Mouse (Mus musculus) hindbrain, embryonic 15.5 days (tissue): ENCODE results near the gene Slc6a6. TPM values are rescaled to one million over a fixed set of nuclear protein-coding genes. Genes with fewer than 3 reads are reported as not detected.

Source experiments
- ATAC-seq: fragments of 200-750 bp; cut with Nextera tagmentation; 2 replicates; pipeline ENCODE4 v1.8.0; 2017; ENCODE audit warnings: low read depth, moderate number of reproducible peaks, moderate TSS enrichment; ENCODE audit not compliant: low FRiP score
- H3K27ac ChIP-seq: fragments of 300-500 bp; sonication (generic); replicated peaks from 2 replicates; pipeline ENCODE4 v1.5.1; 2015; ENCODE audit warnings: mild to moderate bottlenecking, inconsistent platforms
- H3K27me3 ChIP-seq: fragments of 300-500 bp; sonication (generic); 2 replicates; pipeline ENCODE4 v1.6.1; 2015; ENCODE audit warnings: control low read depth, inconsistent platforms
- H3K36me3 ChIP-seq: fragments of 300-500 bp; sonication (generic); 2 replicates; pipeline ENCODE4 v1.6.1; 2015; ENCODE audit warnings: control low read depth, inconsistent platforms
- H3K4me1 ChIP-seq: fragments of 300-500 bp; sonication (generic); replicated peaks from 2 replicates; pipeline ENCODE4 v1.6.1; 2015; ENCODE audit warnings: control low read depth, inconsistent platforms
- H3K4me2 ChIP-seq: fragments of 300-500 bp; sonication (generic); 2 replicates; pipeline ENCODE4 v1.6.1; 2015; ENCODE audit warnings: moderate library complexity, mild to moderate bottlenecking, inconsistent platforms
- H3K4me3 ChIP-seq: fragments of 300-500 bp; sonication (generic); 2 replicates; pipeline ENCODE4 v1.5.1; 2015; ENCODE audit warnings: mild to moderate bottlenecking, inconsistent platforms
- H3K9ac ChIP-seq: fragments of 300-500 bp; sonication (generic); 2 replicates; pipeline ENCODE4 v1.6.1; 2015; ENCODE audit warnings: inconsistent platforms
- H3K9me3 ChIP-seq: fragments of 300-500 bp; sonication (generic); 2 replicates; pipeline ENCODE4 v1.6.1; 2016; ENCODE audit warnings: control low read depth, inconsistent platforms
- WGBS: fragments of 180-500 bp; shearing (Covaris S2); methylation state at CpG from one replicate; pipeline ENCODE4 v1.1.7; 2015; 5-methylcytosine and 5-hydroxymethylcytosine counted together
- polyA plus RNA-seq: library from polyadenylated mRNA; unstranded; fragments of >200 nt; fragmentation: Nextera tagmentation; extraction: Ambion mirVana; gene quantifications from 2 replicates; pipeline ENCODE4 v1.2.1, GENCODE M21; 2015

Gene Slc6a6
- polyA plus RNA-seq, 1 experiment from 2014 or later, result 102 TPM

GRCm38 (mm10) chr6:91690222-91690621 lies 6.4 kb downstream of the Slc6a6 start:
- Histone ChIP-seq H3K27ac (no peak overlapping the region), H3K9me3 (no peaks in the 10 kb centered on the region), H3K36me3 (peaks cover 6% of the 10 kb centered on the region; the same call in 1 of the 2 replicates), H3K9ac (no peak overlapping the region), H3K27me3 (no peaks in the 10 kb centered on the region), H3K4me2 (no peak overlapping the region), H3K4me3 (no peak overlapping the region), H3K4me1 (peaks cover 73% of the 10 kb centered on the region)
- ATAC-seq, result no peak
- 54% methylated on average over 7 of the region's 7 CpGs for WGBS

GRCm38 (mm10) chr6:91690646-91691045 lies 6.8 kb downstream of the Slc6a6 start:
- no peak overlapping the region for H3K27ac ChIP-seq
- H3K27me3 ChIP-seq, result no peaks in the 10 kb centered on the region
- no peak overlapping the region for H3K9ac ChIP-seq
- H3K4me2 ChIP-seq, result no peak overlapping the region
- H3K4me3 ChIP-seq, result no peak overlapping the region
- peaks cover 71% of the 10 kb centered on the region for H3K4me1 ChIP-seq
- H3K36me3 ChIP-seq, result peaks cover 6% of the 10 kb centered on the region; the same call in 1 of the 2 replicates
- 93% methylated on average over 7 of the region's 7 CpGs for WGBS
- no peak for ATAC-seq
- no peaks in the 10 kb centered on the region for H3K9me3 ChIP-seq

GRCm38 (mm10) chr6:91691576-91691975 lies 7.7 kb downstream of the Slc6a6 start:
- 93% methylated on average over 4 of the region's 4 CpGs for WGBS
- no peaks in the 10 kb centered on the region for H3K9me3 ChIP-seq
- peaks cover 62% of the 10 kb centered on the region for H3K4me1 ChIP-seq
- no peak overlapping the region for H3K4me3 ChIP-seq
- H3K4me2 ChIP-seq, result no peak overlapping the region
- ATAC-seq, result no peak
- H3K27me3 ChIP-seq, result no peaks in the 10 kb centered on the region
- H3K27ac ChIP-seq, result no peak overlapping the region
- H3K9ac ChIP-seq, result no peak overlapping the region
- peaks cover 6% of the 10 kb centered on the region; the same call in 1 of the 2 replicates for H3K36me3 ChIP-seq

GRCm38 (mm10) chr6:91693301-91693886 lies 9.5 kb downstream of the Slc6a6 start:
- Histone ChIP-seq H3K27me3 (no peaks in the 10 kb centered on the region), H3K4me1 (peaks cover 59% of the 10 kb centered on the region), H3K27ac (no peak overlapping the region), H3K4me3 (no peak overlapping the region), H3K4me2 (no peak overlapping the region), H3K9me3 (no peaks in the 10 kb centered on the region), H3K36me3 (peaks cover 6% of the 10 kb centered on the region; the same call in 1 of the 2 replicates), H3K9ac (no peak overlapping the region)
- 79% methylated on average over 17 of the region's 17 CpGs for WGBS
- no peak for ATAC-seq

GRCm38 (mm10) chr6:91694610-91695009 lies 10.8 kb downstream of the Slc6a6 start:
- Histone ChIP-seq H3K4me3 (no peak overlapping the region), H3K27me3 (no peaks in the 10 kb centered on the region), H3K4me1 (peaks cover 50% of the 10 kb centered on the region), H3K27ac (0 out of 2 replicates have a peak overlapping the region, but pooled peaks have one; percentile 4), H3K9ac (no peak overlapping the region), H3K4me2 (no peak overlapping the region), H3K9me3 (no peaks in the 10 kb centered on the region), H3K36me3 (peaks cover 6% of the 10 kb centered on the region; the same call in 1 of the 2 replicates)
- 57% methylated on average over 7 of the region's 7 CpGs for WGBS
- ATAC-seq, result peak; percentile 49

- Histone ChIP-seq H3K4me3 (no peak overlapping the region), H3K27me3 (no peaks in the 10 kb centered on the region), H3K4me1 (peaks cover 25% of the 10 kb centered on the region), H3K9ac (no peak overlapping the region), H3K9me3 (no peaks in the 10 kb centered on the region), H3K4me2 (no peak overlapping the region), H3K27ac (no peak overlapping the region), H3K36me3 (peaks cover 16% of the 10 kb centered on the region)
- WGBS, result 81% methylated on average over 1 of the region's 1 CpGs
- ATAC-seq, result no peak
Measured at GRCm38 (mm10) chr6:91698831-91699230, 15.0 kb downstream of the Slc6a6 start.

- Histone ChIP-seq H3K4me2 (no peak overlapping the region), H3K27ac (no peak overlapping the region), H3K27me3 (no peaks in the 10 kb centered on the region), H3K4me1 (peaks cover 20% of the 10 kb centered on the region), H3K4me3 (no peak overlapping the region), H3K9ac (no peak overlapping the region), H3K9me3 (no peaks in the 10 kb centered on the region), H3K36me3 (peaks cover 22% of the 10 kb centered on the region)
- 91% methylated on average over 4 of the region's 4 CpGs for WGBS
- ATAC-seq, result no peak
Measured at GRCm38 (mm10) chr6:91699482-91700200, 15.8 kb downstream of the Slc6a6 start.

- Histone ChIP-seq H3K27ac (no peak overlapping the region), H3K9ac (no peak overlapping the region), H3K36me3 (peaks cover 26% of the 10 kb centered on the region), H3K4me3 (no peak overlapping the region), H3K9me3 (no peaks in the 10 kb centered on the region), H3K27me3 (no peaks in the 10 kb centered on the region), H3K4me2 (no peak overlapping the region), H3K4me1 (peaks cover 12% of the 10 kb centered on the region; the same call in 1 of the 2 replicates)
- ATAC-seq, result no peak
- 72% methylated on average over 11 of the region's 11 CpGs for WGBS
Measured at GRCm38 (mm10) chr6:91700823-91701621, 17.2 kb downstream of the Slc6a6 start.

GRCm38 (mm10) chr6:91703459-91703858 lies 19.6 kb downstream of the Slc6a6 start:
- H3K27me3 ChIP-seq, result no peaks in the 10 kb centered on the region
- H3K9me3 ChIP-seq, result no peaks in the 10 kb centered on the region
- WGBS, result 92% methylated on average over 2 of the region's 2 CpGs
- no peak overlapping the region for H3K9ac ChIP-seq
- peaks cover 26% of the 10 kb centered on the region for H3K36me3 ChIP-seq
- no peak overlapping the region for H3K4me2 ChIP-seq
- H3K4me1 ChIP-seq, result peaks cover 17% of the 10 kb centered on the region
- no peak for ATAC-seq
- H3K27ac ChIP-seq, result no peak overlapping the region
- no peak overlapping the region for H3K4me3 ChIP-seq

- Histone ChIP-seq H3K27ac (no peak overlapping the region), H3K9ac (no peak overlapping the region), H3K9me3 (no peaks in the 10 kb centered on the region), H3K27me3 (no peaks in the 10 kb centered on the region), H3K4me3 (no peak overlapping the region), H3K36me3 (peaks cover 26% of the 10 kb centered on the region), H3K4me2 (no peak overlapping the region), H3K4me1 (peaks cover 20% of the 10 kb centered on the region)
- WGBS, result 74% methylated on average over 1 of the region's 1 CpGs
- no peak for ATAC-seq
Measured at GRCm38 (mm10) chr6:91704446-91704845, 20.6 kb downstream of the Slc6a6 start.

- no peak overlapping the region for H3K4me2 ChIP-seq
- ATAC-seq, result no peak
- H3K4me1 ChIP-seq, result peaks cover 25% of the 10 kb centered on the region
- H3K9ac ChIP-seq, result no peak overlapping the region
- WGBS, result 80% methylated on average over 4 of the region's 4 CpGs
- peaks cover 26% of the 10 kb centered on the region for H3K36me3 ChIP-seq
- no peaks in the 10 kb centered on the region for H3K27me3 ChIP-seq
- no peak overlapping the region for H3K4me3 ChIP-seq
- H3K27ac ChIP-seq, result no peak overlapping the region
- no peaks in the 10 kb centered on the region for H3K9me3 ChIP-seq
Measured at GRCm38 (mm10) chr6:91705651-91706050, 21.8 kb downstream of the Slc6a6 start.
